Mouse (Mus musculus) hindbrain, embryonic 12.5 days (tissue): ENCODE results near the gene Zfp691. TPM values are rescaled to one million over a fixed set of nuclear protein-coding genes. Genes with fewer than 3 reads are reported as not detected.

Source experiments
- microRNA counts: library from miRNA; unstranded; fragments of <30 nt; microRNA quantifications from one replicate; lab custom pipeline; 2017
- microRNA-seq: library from miRNA; unstranded; fragments of <30 nt; microRNA quantifications from one replicate; pipeline ENCODE4, GENCODE M21; 2017
- polyA plus RNA-seq: library from polyadenylated mRNA; unstranded; fragments of >200 nt; fragmentation: Nextera tagmentation; extraction: Ambion mirVana; gene quantifications from 2 replicates; pipeline ENCODE4 v1.2.1, GENCODE M21; 2016

The Zfp691 gene
- polyA plus RNA-seq, 1 experiment from 2014 or later = 9.7 TPM

MicroRNAs within 50 kb of the gene (microRNA counts, 519-probe panel; counts per million panel counts)
- 470 counts per million, percentile 58 among the panel's probes with 10 or more counts for microRNA mmu-miR-1957 (lab: Ali Mortazavi, UCI)

Small RNA genes lying within 50 kb of the gene (microRNA-seq; reads per million reads assigned to microRNA genes)
- not detected for gene Mir1957a

Other genes with a start within 250 kb of the Zfp691 start
- gene Olfr1328, start 235.6 kb downstream of the Zfp691 start, polyA plus RNA-seq = not detected in 2 replicates
- gene Lao1, start 212.6 kb downstream of the Zfp691 start, polyA plus RNA-seq = not detected in 2 replicates
- gene Slc2a1, start 65.5 kb downstream of the Zfp691 start, polyA plus RNA-seq = 103 and 112 TPM in 2 replicates
- 7.4 and 7.9 TPM in 2 replicates for gene Ermap, start 15.8 kb upstream of the Zfp691 start, polyA plus RNA-seq
- gene Svbp, start 21.1 kb upstream of the Zfp691 start, polyA plus RNA-seq = 193 and 195 TPM in 2 replicates
- gene Tmem269, start 44.0 kb upstream of the Zfp691 start, polyA plus RNA-seq = 0.28 TPM in 1 of 2 replicates, not detected in the other
- gene AU022252, start 58.5 kb upstream of the Zfp691 start, polyA plus RNA-seq = 36.3 and 38.7 TPM in 2 replicates
- gene P3h1, start 58.7 kb upstream of the Zfp691 start, polyA plus RNA-seq = 23.0 and 24.5 TPM in 2 replicates
- gene Cldn19, start 81.2 kb upstream of the Zfp691 start, polyA plus RNA-seq = 0.43 and 0.63 TPM in 2 replicates
- 1,173 and 1,272 TPM in 2 replicates for gene Ybx1, start 120.4 kb upstream of the Zfp691 start, polyA plus RNA-seq
- 78.4 and 87.1 TPM in 2 replicates for gene Ppih, start 146.4 kb upstream of the Zfp691 start, polyA plus RNA-seq
- 15.7 and 16.2 TPM in 2 replicates for gene Ccdc30, start 241.3 kb upstream of the Zfp691 start, polyA plus RNA-seq
- 24.3 and 24.5 TPM in 2 replicates for gene Ppcs, start 248.2 kb upstream of the Zfp691 start, polyA plus RNA-seq
- 0.23 and 0.55 TPM in 2 replicates for gene Zmynd12, start 248.6 kb upstream of the Zfp691 start, polyA plus RNA-seq